Mouse (Mus musculus) heart, embryonic 10.5 days (tissue): ENCODE measurements around the gene Tlr4. TPM values are rescaled to one million over a fixed set of nuclear protein-coding genes. Genes with fewer than 3 reads are reported as not detected.
A peak's percentile ranks its signal among the peaks of the same experiment; 100 is the strongest.

Experiments
- DNase-seq: peaks from one replicate; pipeline ENCODE4 v3.0.0-alpha.2; 2017; ENCODE audit warnings: low spot score
- H3K27ac ChIP-seq: fragments of 300-500 bp; sonication (generic); 2 replicates; pipeline ENCODE4 v1.5.1; 2016; ENCODE audit warnings: mild to moderate bottlenecking
- H3K27me3 ChIP-seq: fragments of 300-500 bp; sonication (generic); 2 replicates; pipeline ENCODE4 v1.6.1; 2016; ENCODE audit warnings: mild to moderate bottlenecking; ENCODE audit not compliant: poor library complexity, insufficient read depth, severe bottlenecking
- H3K36me3 ChIP-seq: fragments of 300-500 bp; sonication (generic); 2 replicates; pipeline ENCODE4 v1.6.1; 2016; ENCODE audit warnings: mild to moderate bottlenecking, moderate library complexity
- H3K4me1 ChIP-seq: fragments of 300-500 bp; sonication (generic); 2 replicates; pipeline ENCODE4 v1.6.1; 2016; ENCODE audit warnings: mild to moderate bottlenecking
- H3K4me3 ChIP-seq: fragments of 300-500 bp; sonication (generic); 2 replicates; pipeline ENCODE4 v1.5.1; 2016; ENCODE audit warnings: mild to moderate bottlenecking, moderate library complexity
- H3K9me3 ChIP-seq: fragments of 300-500 bp; sonication (generic); 2 replicates; pipeline ENCODE4 v1.6.1; 2016; ENCODE audit warnings: mild to moderate bottlenecking, moderate library complexity
- WGBS: fragments of 180-500 bp; shearing (Covaris S2); methylation state at CpG from one replicate; pipeline ENCODE4 v1.1.7; 2016; 5-methylcytosine and 5-hydroxymethylcytosine counted together
- polyA plus RNA-seq: library from polyadenylated mRNA; unstranded; fragments of >200 nt; fragmentation: Nextera tagmentation; extraction: Ambion mirVana; gene quantifications from 2 replicates; pipeline ENCODE4 v1.2.1, GENCODE M21; 2016

The Tlr4 gene
- polyA plus RNA-seq, 1 experiment from 2014 or later, result 0.63 TPM

- H3K9me3 ChIP-seq, result no peaks in the 10 kb centered on the region
- H3K4me1 ChIP-seq, result no peaks in the 10 kb centered on the region
- no peak overlapping the region for H3K27ac ChIP-seq
- DNase-seq, result no peak
- H3K4me3 ChIP-seq, result no peak overlapping the region
- 87% methylated on average over 1 of the region's 1 CpGs for WGBS
- no peaks in the 10 kb centered on the region for H3K27me3 ChIP-seq
- H3K36me3 ChIP-seq, result no peaks in the 10 kb centered on the region
These were observed 29.6 kb downstream of the Tlr4 start for GRCm38 (mm10) chr4:66856992-66857391.

- no peaks in the 10 kb centered on the region for H3K9me3 ChIP-seq
- H3K27me3 ChIP-seq, result no peaks in the 10 kb centered on the region
- H3K4me3 ChIP-seq, result no peak overlapping the region
- no peak for DNase-seq
- no peak overlapping the region for H3K27ac ChIP-seq
- no peaks in the 10 kb centered on the region for H3K36me3 ChIP-seq
- 0 out of 2 replicates have a peak, but pooled peaks cover 4% of the 10 kb centered on the region for H3K4me1 ChIP-seq
- WGBS, result 63% methylated on average over 7 of the region's 7 CpGs
These were observed 42.5 kb downstream of the Tlr4 start for GRCm38 (mm10) chr4:66869919-66870318.

- Histone ChIP-seq H3K4me3 (no peak overlapping the region), H3K36me3 (no peaks in the 10 kb centered on the region), H3K27ac (no peak overlapping the region), H3K9me3 (no peaks in the 10 kb centered on the region), H3K27me3 (no peaks in the 10 kb centered on the region), H3K4me1 (0 out of 2 replicates have a peak, but pooled peaks cover 4% of the 10 kb centered on the region)
- WGBS, result 81% methylated on average over 5 of the region's 5 CpGs
- DNase-seq, result no peak
These were observed 44.6 kb downstream of the Tlr4 start for GRCm38 (mm10) chr4:66872026-66872425.

GRCm38 (mm10) chr4:66873342-66873741 is 46.0 kb downstream of the Tlr4 start:
- H3K4me3 ChIP-seq, result no peak overlapping the region
- no peaks in the 10 kb centered on the region for H3K9me3 ChIP-seq
- H3K27ac ChIP-seq, result no peak overlapping the region
- no peaks in the 10 kb centered on the region for H3K27me3 ChIP-seq
- 0 out of 2 replicates have a peak, but pooled peaks cover 4% of the 10 kb centered on the region for H3K4me1 ChIP-seq
- no peak for DNase-seq
- H3K36me3 ChIP-seq, result no peaks in the 10 kb centered on the region

- no peak overlapping the region for H3K27ac ChIP-seq
- H3K4me3 ChIP-seq, result no peak overlapping the region
- no peaks in the 10 kb centered on the region for H3K9me3 ChIP-seq
- H3K36me3 ChIP-seq, result no peaks in the 10 kb centered on the region
- DNase-seq, result no peak
- H3K4me1 ChIP-seq, result no peaks in the 10 kb centered on the region
- no peaks in the 10 kb centered on the region for H3K27me3 ChIP-seq
- 80% methylated on average over 4 of the region's 4 CpGs for WGBS
These were observed 48.4 kb downstream of the Tlr4 start for GRCm38 (mm10) chr4:66875751-66876150.

GRCm38 (mm10) chr4:66877609-66878008 is 50.2 kb downstream of the Tlr4 start:
- Histone ChIP-seq H3K36me3 (no peaks in the 10 kb centered on the region), H3K27ac (no peak overlapping the region), H3K4me1 (no peaks in the 10 kb centered on the region), H3K9me3 (no peaks in the 10 kb centered on the region), H3K27me3 (no peaks in the 10 kb centered on the region), H3K4me3 (no peak overlapping the region)
- 68% methylated on average over 11 of the region's 11 CpGs for WGBS
- no peak for DNase-seq

GRCm38 (mm10) chr4:66881496-66881895 is 54.1 kb downstream of the Tlr4 start:
- WGBS, result 73% methylated on average over 1 of the region's 1 CpGs
- no peak overlapping the region for H3K4me3 ChIP-seq
- no peaks in the 10 kb centered on the region for H3K4me1 ChIP-seq
- H3K36me3 ChIP-seq, result no peaks in the 10 kb centered on the region
- H3K27me3 ChIP-seq, result no peaks in the 10 kb centered on the region
- H3K27ac ChIP-seq, result no peak overlapping the region
- H3K9me3 ChIP-seq, result no peaks in the 10 kb centered on the region
- no peak for DNase-seq

GRCm38 (mm10) chr4:66883264-66883663 is 55.9 kb downstream of the Tlr4 start:
- no peak overlapping the region for H3K4me3 ChIP-seq
- H3K27ac ChIP-seq, result no peak overlapping the region
- H3K4me1 ChIP-seq, result no peaks in the 10 kb centered on the region
- 89% methylated on average over 5 of the region's 5 CpGs for WGBS
- DNase-seq, result no peak
- no peaks in the 10 kb centered on the region for H3K9me3 ChIP-seq
- H3K36me3 ChIP-seq, result no peaks in the 10 kb centered on the region
- no peaks in the 10 kb centered on the region for H3K27me3 ChIP-seq

- 0% methylated on average over 2 of the region's 2 CpGs for WGBS
- Histone ChIP-seq H3K36me3 (no peaks in the 10 kb centered on the region), H3K27ac (peak overlapping the region; percentile 1; the same call in 1 of the 2 replicates), H3K9me3 (no peaks in the 10 kb centered on the region), H3K27me3 (no peaks in the 10 kb centered on the region), H3K4me3 (no peak overlapping the region), H3K4me1 (peaks cover 9% of the 10 kb centered on the region; the same call in 1 of the 2 replicates)
- DNase-seq, result peak; percentile 86
These were observed 67.2 kb downstream of the Tlr4 start for GRCm38 (mm10) chr4:66894547-66894946.

GRCm38 (mm10) chr4:66894981-66895380 is 67.6 kb downstream of the Tlr4 start:
- H3K4me1 ChIP-seq, result peaks cover 9% of the 10 kb centered on the region; the same call in 1 of the 2 replicates
- peak overlapping the region; percentile 1; the same call in 1 of the 2 replicates for H3K27ac ChIP-seq
- no peak overlapping the region for H3K4me3 ChIP-seq
- no peaks in the 10 kb centered on the region for H3K36me3 ChIP-seq
- WGBS, result 46% methylated on average over 7 of the region's 7 CpGs
- H3K9me3 ChIP-seq, result no peaks in the 10 kb centered on the region
- H3K27me3 ChIP-seq, result no peaks in the 10 kb centered on the region
- DNase-seq, result no peak

GRCm38 (mm10) chr4:66900126-66900525 is 72.7 kb downstream of the Tlr4 start:
- H3K27me3 ChIP-seq, result no peaks in the 10 kb centered on the region
- no peaks in the 10 kb centered on the region for H3K4me1 ChIP-seq

GRCm38 (mm10) chr4:66901498-66901897 is 74.1 kb downstream of the Tlr4 start:
- no peak for DNase-seq
- Histone ChIP-seq H3K9me3 (no peaks in the 10 kb centered on the region), H3K27me3 (no peaks in the 10 kb centered on the region), H3K4me3 (no peak overlapping the region), H3K36me3 (no peaks in the 10 kb centered on the region), H3K27ac (no peak overlapping the region), H3K4me1 (no peaks in the 10 kb centered on the region)

More at GRCm38 (mm10) chr4:66900126-66900525, 72.7 kb downstream of the Tlr4 start:
- no peak overlapping the region for H3K4me3 ChIP-seq
- no peaks in the 10 kb centered on the region for H3K9me3 ChIP-seq
- DNase-seq, result no peak
- no peak overlapping the region for H3K27ac ChIP-seq
- H3K36me3 ChIP-seq, result no peaks in the 10 kb centered on the region

GRCm38 (mm10) chr4:66908376-66908775 is 81.0 kb downstream of the Tlr4 start:
- no peaks in the 10 kb centered on the region for H3K27me3 ChIP-seq
- H3K4me3 ChIP-seq, result no peak overlapping the region
- no peaks in the 10 kb centered on the region for H3K36me3 ChIP-seq
- no peak overlapping the region for H3K27ac ChIP-seq
- no peaks in the 10 kb centered on the region for H3K4me1 ChIP-seq
- no peaks in the 10 kb centered on the region for H3K9me3 ChIP-seq
- DNase-seq, result no peak

- Histone ChIP-seq H3K9me3 (no peaks in the 10 kb centered on the region), H3K27me3 (no peaks in the 10 kb centered on the region), H3K36me3 (no peaks in the 10 kb centered on the region), H3K4me3 (no peak overlapping the region), H3K27ac (no peak overlapping the region), H3K4me1 (no peaks in the 10 kb centered on the region)
- no peak for DNase-seq
- 73% methylated on average over 3 of the region's 3 CpGs for WGBS
These were observed 92.4 kb downstream of the Tlr4 start for GRCm38 (mm10) chr4:66919630-66920372.
